Mouse (Mus musculus): ENCODE measurements around the gene Zfp740.

Zfp740 gene

GRCm38 (mm10) chr15:102230408-102231321, 27.6 kb downstream of the Zfp740 start:
- DNase-seq (ENCODE audit: low read depth, low spot score), result peak; percentile 77

GRCm38 (mm10) chr15:102231748-102232147, 28.7 kb downstream of the Zfp740 start, which contains the start of gene Itgb7:
Gene Itgb7 (minus strand): TSS chr15:102231944.
- peak; percentile 70 for DNase-seq (ENCODE audit: low read depth, low spot score)

- no peak for DNase-seq (ENCODE audit: low read depth, low spot score)
These were observed 29.7 kb downstream of the Zfp740 start for GRCm38 (mm10) chr15:102232764-102233163.

GRCm38 (mm10) chr15:102233896-102234295, 30.8 kb downstream of the Zfp740 start:
- DNase-seq (ENCODE audit: low read depth, low spot score), result peak; percentile 64

GRCm38 (mm10) chr15:102235371-102236027, 32.5 kb downstream of the Zfp740 start:
- peak; percentile 37 for DNase-seq (ENCODE audit: low read depth, low spot score)

GRCm38 (mm10) chr15:102238543-102239259, 35.7 kb downstream of the Zfp740 start:
- DNase-seq (ENCODE audit: low read depth, low spot score), result no peak

GRCm38 (mm10) chr15:102239260-102239590, 36.2 kb downstream of the Zfp740 start:
- DNase-seq (ENCODE audit: low read depth, low spot score), result peak; percentile 75

- DNase-seq (ENCODE audit: low read depth, low spot score), result no peak
These were observed 36.8 kb downstream of the Zfp740 start for GRCm38 (mm10) chr15:102239851-102240250.

GRCm38 (mm10) chr15:102240607-102241006, 37.6 kb downstream of the Zfp740 start:
- no peak for DNase-seq (ENCODE audit: low read depth, low spot score)

GRCm38 (mm10) chr15:102242404-102243228, 39.6 kb downstream of the Zfp740 start:
- DNase-seq (ENCODE audit: low read depth, low spot score), result no peak

GRCm38 (mm10) chr15:102243229-102244190, 40.5 kb downstream of the Zfp740 start:
- peak; percentile 65 for DNase-seq (ENCODE audit: low read depth, low spot score)

- no peak for DNase-seq (ENCODE audit: low read depth, low spot score)
These were observed 41.5 kb downstream of the Zfp740 start for GRCm38 (mm10) chr15:102244306-102245191.

GRCm38 (mm10) chr15:102245461-102245881, 42.4 kb downstream of the Zfp740 start:
- DNase-seq (ENCODE audit: low read depth, low spot score), result peak; percentile 57

GRCm38 (mm10) chr15:102245891-102246741, 43.1 kb downstream of the Zfp740 start:
- peak; percentile 93 for DNase-seq (ENCODE audit: low read depth, low spot score)

GRCm38 (mm10) chr15:102246866-102247251, 43.8 kb downstream of the Zfp740 start:
- peak; percentile 89 for DNase-seq (ENCODE audit: low read depth, low spot score)

- no peak for DNase-seq (ENCODE audit: low read depth, low spot score)
These were observed 44.4 kb downstream of the Zfp740 start for GRCm38 (mm10) chr15:102247252-102248130.
